Mouse (Mus musculus): ENCODE data around the gene E2f8. TPM values are rescaled to one million over a fixed set of nuclear protein-coding genes. Genes with fewer than 3 reads are reported as not detected.

E2f8 gene
- total and polyA plus RNA-seq, 3 experiments, result 8.9 to 49.4 (median 39.3) TPM

DNA sequence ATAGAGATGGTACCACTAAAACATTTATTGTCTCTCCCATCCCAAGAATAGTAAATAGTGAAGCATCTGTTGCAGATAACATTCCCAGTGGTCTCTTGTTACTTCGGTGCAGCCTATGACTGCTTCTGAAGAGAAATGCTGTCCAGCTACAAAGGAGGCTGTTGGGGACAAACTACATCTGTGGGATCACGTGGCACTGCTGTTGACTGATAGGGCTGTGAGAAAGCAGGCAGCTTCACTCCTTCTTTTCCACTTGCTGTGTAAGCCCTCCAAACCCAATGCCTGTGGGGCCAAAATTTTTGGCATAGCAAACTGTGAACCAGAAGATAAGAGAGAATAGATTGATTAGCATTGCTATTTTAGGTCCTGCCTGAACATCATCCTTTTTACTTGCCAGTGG is 51.0 kb downstream of the E2f8 start:
- H3K79me2 ChIP-seq (ENCODE audit: control insufficient read depth, insufficient read depth, low read length, poor library complexity), result no peaks in the 10 kb centered on the region
- no peak overlapping the region for H3K27ac ChIP-seq (ENCODE audit: control insufficient read depth, low read depth, low read length)
- H3K36me3 ChIP-seq (ENCODE audit: control insufficient read depth in 1 of 2, insufficient read depth in 2 of 2, low read length in 2 of 2), result peaks cover 5 to 20% of the 10 kb centered on the region in 2 experiments
- peak; percentile 23 for DNase-seq (ENCODE audit: low read depth, low spot score)
- no peaks in the 10 kb centered on the region for H3K27me3 ChIP-seq (ENCODE audit: control insufficient read depth in 1 of 2, insufficient read depth in 2 of 2, low read length in 2 of 2)
- H3K9ac ChIP-seq (ENCODE audit: control insufficient read depth, low read depth, low read length, poor library complexity, severe bottlenecking), result no peak overlapping the region
- H3K4me3 ChIP-seq (ENCODE audit: control insufficient read depth in 1 of 2, insufficient read depth in 1 of 2, low read depth in 2 of 2, low read length in 2 of 2), result no peak overlapping the region
- TF ChIP-seq GATA1 (IDR thresholded peaks at IDR 0.05; ENCODE audit: low read depth, low read length), result 0 out of 2 replicates have a peak, but pooled peaks have one; percentile 6
- TF ChIP-seq CHD1 (IDR thresholded peaks at IDR 0.05; ENCODE audit: low read depth, low read length), result no peak
- TF ChIP-seq USF2 (IDR thresholded peaks at IDR 0.05; ENCODE audit: borderline replicate concordance in 1 of 2, insufficient read depth in 1 of 2, low read depth in 1 of 2, low read length in 2 of 2), result peak in 1 of 2 experiments; percentile 49; a peak in 1 of 4 replicates
- TF ChIP-seq USF1 (IDR thresholded peaks at IDR 0.05; ENCODE audit: low read depth, low read length), result peak; percentile 87
- H3K9me3 ChIP-seq (replicated peaks; ENCODE audit: insufficient read depth, low read length), result no peaks in the 10 kb centered on the region
- peaks cover 5 to 10% of the 10 kb centered on the region in 2 experiments for H3K4me1 ChIP-seq (ENCODE audit: control insufficient read depth in 1 of 2, insufficient read depth in 2 of 2, low read length in 2 of 2)

DNA sequence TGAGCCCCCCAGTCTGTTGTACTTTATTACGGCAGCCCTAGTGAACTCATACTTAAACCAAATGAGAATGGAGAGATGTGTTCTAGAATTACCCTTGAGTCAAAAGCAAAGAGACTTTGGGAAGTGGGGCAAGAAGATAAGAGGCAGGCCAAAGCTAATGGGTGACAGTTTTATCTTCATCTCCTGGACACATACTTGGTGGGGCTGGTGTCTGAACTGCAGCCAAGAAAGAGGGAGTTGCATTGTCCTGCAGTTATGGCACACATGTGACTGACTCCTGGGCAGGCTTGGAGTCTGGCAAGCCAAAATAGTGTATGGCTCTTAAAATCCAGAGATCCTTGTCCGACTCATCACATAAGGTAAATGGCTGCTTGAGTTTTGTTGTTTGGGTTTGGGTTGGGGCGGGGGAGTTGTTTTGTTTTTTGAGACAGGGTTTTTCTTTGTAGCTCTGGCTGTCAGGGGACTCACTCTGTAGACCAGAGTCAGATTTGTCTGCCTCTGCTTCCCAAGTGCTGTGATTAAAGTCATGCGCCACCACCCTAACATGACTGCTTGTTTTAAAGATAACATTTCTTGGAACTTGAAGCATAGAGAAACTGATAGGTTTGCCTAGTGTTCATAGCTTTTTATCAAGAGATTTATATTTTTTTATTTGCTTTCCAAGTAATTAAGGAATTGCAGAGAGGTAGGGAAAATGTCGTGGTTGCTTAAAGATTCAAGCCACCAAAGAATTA is 52.1 kb downstream of the E2f8 start:
- peak; percentile 35 for DNase-seq (ENCODE audit: low read depth, low spot score)
- Histone ChIP-seq H3K4me1 (ENCODE audit: control insufficient read depth in 1 of 2, insufficient read depth in 2 of 2, low read length in 2 of 2) (peaks cover 5 to 10% of the 10 kb centered on the region in 2 experiments), H3K27me3 (ENCODE audit: control insufficient read depth in 1 of 2, insufficient read depth in 2 of 2, low read length in 2 of 2) (no peaks in the 10 kb centered on the region)

DNA sequence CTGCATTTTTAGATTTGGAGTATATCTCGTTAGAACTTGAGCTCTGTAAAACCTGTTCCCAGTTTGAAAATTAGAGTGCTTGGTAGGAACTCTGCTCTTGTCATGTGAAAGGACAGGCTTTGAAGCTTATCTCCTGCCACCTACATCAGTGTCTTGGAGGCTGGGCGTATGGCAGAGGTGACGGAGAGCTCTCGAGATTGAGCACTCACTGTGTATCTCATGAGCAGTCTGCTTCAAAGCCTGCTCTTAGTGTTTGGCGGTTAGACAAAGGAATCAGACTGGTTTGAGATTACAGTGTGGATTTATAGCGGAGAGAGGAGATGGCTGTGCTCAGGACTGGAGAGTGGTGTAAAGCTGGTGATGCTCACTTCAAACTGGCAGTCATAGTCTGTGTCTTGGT is 56.2 kb downstream of the E2f8 start:
- no peak overlapping the region for H3K27ac ChIP-seq (ENCODE audit: control insufficient read depth, low read depth, low read length)
- peaks cover 16% of the 10 kb centered on the region in 2 experiments for H3K36me3 ChIP-seq (ENCODE audit: control insufficient read depth in 1 of 2, insufficient read depth in 2 of 2, low read length in 2 of 2)
- TF ChIP-seq CTCF (IDR thresholded peaks at IDR 0.05 in 2 of 3, conservative IDR thresholded peaks at IDR 0.05 in 1 of 3; ENCODE audit: control insufficient read depth in 1 of 3, insufficient read depth in 1 of 3, low read depth in 2 of 3, low read length in 3 of 3, poor library complexity in 1 of 3, severe bottlenecking in 1 of 3), result no peak
- TF ChIP-seq MYB (IDR thresholded peaks at IDR 0.05; ENCODE audit: low read depth, low read length), result no peak

More for the DNA sequence above, 52.1 kb downstream of the E2f8 start:
- Histone ChIP-seq H3K4me3 (ENCODE audit: control insufficient read depth in 1 of 2, insufficient read depth in 1 of 2, low read depth in 2 of 2, low read length in 2 of 2) (no peak overlapping the region), H3K36me3 (ENCODE audit: control insufficient read depth in 1 of 2, insufficient read depth in 2 of 2, low read length in 2 of 2) (peaks cover 7 to 20% of the 10 kb centered on the region in 2 experiments), H3K9me3 (replicated peaks; ENCODE audit: insufficient read depth, low read length) (no peaks in the 10 kb centered on the region), H3K27ac (ENCODE audit: control insufficient read depth, low read depth, low read length) (no peak overlapping the region), H3K79me2 (ENCODE audit: control insufficient read depth, insufficient read depth, low read length, poor library complexity) (no peaks in the 10 kb centered on the region), H3K9ac (ENCODE audit: control insufficient read depth, low read depth, low read length, poor library complexity, severe bottlenecking) (no peak overlapping the region)
- TF ChIP-seq SIN3A (IDR thresholded peaks at IDR 0.05; ENCODE audit: low read length), result 0 out of 2 replicates have a peak, but pooled peaks have one; percentile 10
- TF ChIP-seq MAX (IDR thresholded peaks at IDR 0.05; ENCODE audit: low read length), result 0 out of 2 replicates have a peak, but pooled peaks have one; percentile 5
- TF ChIP-seq UBTF (IDR thresholded peaks at IDR 0.05; ENCODE audit: borderline replicate concordance, insufficient read depth, low read depth, low read length), result no peak
- TF ChIP-seq MAZ (IDR thresholded peaks at IDR 0.05; ENCODE audit: low read depth, low read length), result no peak
- peak; percentile 37; the same call in 1 of the 2 replicates for TF ChIP-seq TCF12 (IDR thresholded peaks at IDR 0.05; ENCODE audit: low read depth, low read length)
- TF ChIP-seq BHLHE40 (IDR thresholded peaks at IDR 0.05; ENCODE audit: borderline replicate concordance, low read depth, low read length), result peak; percentile 59; the same call in 1 of the 2 replicates
- TF ChIP-seq RCOR1 (IDR thresholded peaks at IDR 0.05; ENCODE audit: low read depth, low read length), result peak; percentile 97
- TF ChIP-seq EP300 (IDR thresholded peaks at IDR 0.05; ENCODE audit: low read depth in 1 of 2, low read length in 2 of 2), result peak in 1 of 2 experiments; percentile 64; a peak in 3 of 4 replicates
- TF ChIP-seq TAL1 (IDR thresholded peaks at IDR 0.05; ENCODE audit: low read length), result peak; percentile 15; the same call in 1 of the 2 replicates
- peak; percentile 61 for TF ChIP-seq GATA1 (IDR thresholded peaks at IDR 0.05; ENCODE audit: low read depth, low read length)

More for the DNA sequence above, 56.2 kb downstream of the E2f8 start:
- no peak overlapping the region for H3K9ac ChIP-seq (ENCODE audit: control insufficient read depth, low read depth, low read length, poor library complexity, severe bottlenecking)
- DNase-seq (ENCODE audit: low read depth, low spot score), result no peak
- no peaks in the 10 kb centered on the region for H3K9me3 ChIP-seq (replicated peaks; ENCODE audit: insufficient read depth, low read length)
- no peaks in the 10 kb centered on the region for H3K79me2 ChIP-seq (ENCODE audit: control insufficient read depth, insufficient read depth, low read length, poor library complexity)
- H3K4me1 ChIP-seq (ENCODE audit: control insufficient read depth in 1 of 2, insufficient read depth in 2 of 2, low read length in 2 of 2), result peaks cover 5 to 7% of the 10 kb centered on the region in 2 experiments
- H3K4me3 ChIP-seq (ENCODE audit: control insufficient read depth in 1 of 2, insufficient read depth in 1 of 2, low read depth in 2 of 2, low read length in 2 of 2), result no peak overlapping the region
- H3K27me3 ChIP-seq (ENCODE audit: control insufficient read depth in 1 of 2, insufficient read depth in 2 of 2, low read length in 2 of 2), result no peaks in the 10 kb centered on the region

All from MEL (cell line).